Mouse (Mus musculus) hindbrain, embryonic 16.5 days (tissue): Measurements from ENCODE around the gene Coro1b. TPM values are rescaled to one million over a fixed set of nuclear protein-coding genes. Genes with fewer than 3 reads are reported as not detected.

Source experiments
- ATAC-seq: fragments of 200-750 bp; cut with Nextera tagmentation; 2 replicates; pipeline ENCODE4 v1.8.0; 2017; ENCODE audit warnings: moderate TSS enrichment, moderate library complexity
- H3K27ac ChIP-seq: fragments of 300-500 bp; sonication (generic); 2 replicates; pipeline ENCODE4 v1.5.1; 2014; ENCODE audit warnings: low read depth, mild to moderate bottlenecking, control low read depth, low read length, moderate library complexity
- H3K27me3 ChIP-seq: fragments of 300-500 bp; sonication (generic); replicated peaks from 2 replicates; pipeline ENCODE4 v1.6.1; 2014; ENCODE audit warnings: low read length; ENCODE audit not compliant: control insufficient read depth, insufficient read depth
- H3K36me3 ChIP-seq: fragments of 300-500 bp; sonication (generic); 2 replicates; pipeline ENCODE4 v1.6.1; 2014; ENCODE audit warnings: mild to moderate bottlenecking, low read length, moderate library complexity, mixed read lengths; ENCODE audit not compliant: control insufficient read depth, insufficient read depth
- H3K4me1 ChIP-seq: fragments of 300-500 bp; sonication (generic); 2 replicates; pipeline ENCODE4 v1.6.1; 2014; ENCODE audit warnings: low read depth, low read length; ENCODE audit not compliant: control insufficient read depth, insufficient read depth
- H3K4me2 ChIP-seq: fragments of 300-500 bp; sonication (generic); 2 replicates; pipeline ENCODE4 v1.6.1; 2014; ENCODE audit warnings: mild to moderate bottlenecking, low read length, control low read depth, moderate library complexity
- H3K4me3 ChIP-seq: fragments of 300-500 bp; sonication (generic); 2 replicates; pipeline ENCODE4 v1.5.1; 2014; ENCODE audit warnings: mild to moderate bottlenecking, low read length, control low read depth, moderate library complexity
- H3K9ac ChIP-seq: fragments of 300-500 bp; sonication (generic); 2 replicates; pipeline ENCODE4 v1.6.1; 2014; ENCODE audit warnings: low read depth, mild to moderate bottlenecking, control low read depth, low read length, moderate library complexity
- H3K9me3 ChIP-seq: fragments of 300-500 bp; sonication (generic); 2 replicates; pipeline ENCODE4 v1.6.1; 2014; ENCODE audit warnings: mild to moderate bottlenecking, low read length, moderate library complexity; ENCODE audit not compliant: control insufficient read depth
- WGBS: fragments of 180-500 bp; shearing (Covaris S2); extraction: QIAGEN DNeasy Blood & Tissue Kit; methylation state at CpG from one replicate; pipeline ENCODE4 v1.1.7; 2014; 5-methylcytosine and 5-hydroxymethylcytosine counted together
- polyA plus RNA-seq: library from polyadenylated mRNA; unstranded; fragments of >200 nt; fragmentation: Nextera tagmentation; extraction: Ambion mirVana; gene quantifications from 2 replicates; pipeline ENCODE4 v1.2.1, GENCODE M21; 2015

The Coro1b gene
- polyA plus RNA-seq, 1 experiment from 2014 or later, result 122 TPM

- Histone ChIP-seq H3K9ac (no peak overlapping the region), H3K36me3 (peaks cover 10% of the 10 kb centered on the region), H3K27me3 (no peaks in the 10 kb centered on the region), H3K27ac (no peak overlapping the region), H3K9me3 (no peaks in the 10 kb centered on the region), H3K4me1 (peaks cover 20% of the 10 kb centered on the region), H3K4me3 (no peak overlapping the region), H3K4me2 (no peak overlapping the region)
- 91% methylated on average over 22 of the region's 22 CpGs for WGBS
- ATAC-seq, result no peak
Measured at GRCm38 (mm10) chr19:4150567-4151487, 2.4 kb downstream of the Coro1b start.

- Histone ChIP-seq H3K36me3 (peaks cover 16% of the 10 kb centered on the region), H3K27ac (no peak overlapping the region), H3K4me1 (peaks cover 20% of the 10 kb centered on the region), H3K9me3 (no peaks in the 10 kb centered on the region), H3K4me3 (no peak overlapping the region), H3K9ac (no peak overlapping the region), H3K27me3 (no peaks in the 10 kb centered on the region), H3K4me2 (no peak overlapping the region)
- WGBS, result 74% methylated on average over 5 of the region's 5 CpGs
- no peak for ATAC-seq
Measured at GRCm38 (mm10) chr19:4151488-4151860, 3.1 kb downstream of the Coro1b start.

GRCm38 (mm10) chr19:4151898-4152297, 3.5 kb downstream of the Coro1b start:
- 87% methylated on average over 5 of the region's 5 CpGs for WGBS
- Histone ChIP-seq H3K9me3 (no peaks in the 10 kb centered on the region), H3K4me2 (no peak overlapping the region), H3K36me3 (peaks cover 19% of the 10 kb centered on the region), H3K27ac (no peak overlapping the region), H3K4me1 (peaks cover 20% of the 10 kb centered on the region), H3K27me3 (no peaks in the 10 kb centered on the region), H3K4me3 (no peak overlapping the region), H3K9ac (no peak overlapping the region)
- ATAC-seq, result no peak

GRCm38 (mm10) chr19:4152445-4153231, 4.2 kb downstream of the Coro1b start:
- Histone ChIP-seq H3K27me3 (no peaks in the 10 kb centered on the region), H3K4me1 (peaks cover 19% of the 10 kb centered on the region), H3K36me3 (peaks cover 24% of the 10 kb centered on the region), H3K9me3 (no peaks in the 10 kb centered on the region), H3K27ac (peak overlapping the region; percentile 23; the same call in 1 of the 2 replicates), H3K4me2 (no peak overlapping the region), H3K9ac (no peak overlapping the region), H3K4me3 (no peak overlapping the region)
- WGBS, result 82% methylated on average over 8 of the region's 8 CpGs
- ATAC-seq, result no peak

- Histone ChIP-seq H3K4me3 (no peak within 1 kb of the TSS), H3K36me3 (peaks cover 30% of the 10 kb centered on the region), H3K27ac (peak within 1 kb of the TSS; percentile 34; the same call in 1 of the 2 replicates), H3K9me3 (no peaks in the 10 kb centered on the region), H3K4me2 (no peak within 1 kb of the TSS; the same call in 1 of the 2 replicates), H3K4me1 (peaks cover 13% of the 10 kb centered on the region), H3K27me3 (no peaks in the 10 kb centered on the region), H3K9ac (no peak within 1 kb of the TSS)
- WGBS, result 75% methylated on average over 11 of the region's 11 CpGs
- no peak for ATAC-seq
Measured at GRCm38 (mm10) chr19:4153232-4153654, 4.8 kb downstream of the Coro1b start, which contains the start of gene Ptprcap. TSS of gene Ptprcap (plus strand) at chr19:4153604.

- no peak for ATAC-seq
- WGBS, result 82% methylated on average over 13 of the region's 13 CpGs
- H3K4me2 ChIP-seq, result no peak overlapping the region
- H3K27me3 ChIP-seq, result no peaks in the 10 kb centered on the region
- no peaks in the 10 kb centered on the region for H3K9me3 ChIP-seq
- peaks cover 43% of the 10 kb centered on the region for H3K36me3 ChIP-seq
- H3K27ac ChIP-seq, result no peak overlapping the region
- H3K9ac ChIP-seq, result no peak overlapping the region; the same call in 1 of the 2 replicates
- H3K4me3 ChIP-seq, result no peak overlapping the region
- H3K4me1 ChIP-seq, result peaks cover 7% of the 10 kb centered on the region
Measured at GRCm38 (mm10) chr19:4154437-4155222, 6.2 kb downstream of the Coro1b start.

- no peak for ATAC-seq
- Histone ChIP-seq H3K4me3 (no peak overlapping the region), H3K27ac (no peak overlapping the region), H3K4me1 (no peaks in the 10 kb centered on the region), H3K9ac (no peak overlapping the region), H3K36me3 (peaks cover 45% of the 10 kb centered on the region), H3K27me3 (no peaks in the 10 kb centered on the region), H3K4me2 (no peak overlapping the region), H3K9me3 (no peaks in the 10 kb centered on the region)
- 67% methylated on average over 6 of the region's 6 CpGs for WGBS
Measured at GRCm38 (mm10) chr19:4155223-4156072, 7.0 kb downstream of the Coro1b start.

GRCm38 (mm10) chr19:4156073-4156579, 7.7 kb downstream of the Coro1b start:
- H3K36me3 ChIP-seq, result peaks cover 47% of the 10 kb centered on the region
- no peak overlapping the region for H3K27ac ChIP-seq
- H3K4me3 ChIP-seq, result no peak overlapping the region

More at GRCm38 (mm10) chr19:4156073-4156579, 7.7 kb downstream of the Coro1b start:
- no peaks in the 10 kb centered on the region for H3K27me3 ChIP-seq
- H3K4me2 ChIP-seq, result no peak overlapping the region
- no peaks in the 10 kb centered on the region for H3K4me1 ChIP-seq
- 60% methylated on average over 20 of the region's 20 CpGs for WGBS
- H3K9me3 ChIP-seq, result no peaks in the 10 kb centered on the region
- no peak overlapping the region for H3K9ac ChIP-seq
- ATAC-seq, result no peak
